Mouse (Mus musculus): ENCODE measurements around the gene Psmd3. TPM values are rescaled to one million over a fixed set of nuclear protein-coding genes. Genes with fewer than 3 reads are reported as not detected.
A peak's percentile ranks its signal among the peaks of the same experiment; 100 is the strongest.

Psmd3 gene
- polyA plus RNA-seq, 1 experiment from 2014 or later, result 258 TPM

DNA sequence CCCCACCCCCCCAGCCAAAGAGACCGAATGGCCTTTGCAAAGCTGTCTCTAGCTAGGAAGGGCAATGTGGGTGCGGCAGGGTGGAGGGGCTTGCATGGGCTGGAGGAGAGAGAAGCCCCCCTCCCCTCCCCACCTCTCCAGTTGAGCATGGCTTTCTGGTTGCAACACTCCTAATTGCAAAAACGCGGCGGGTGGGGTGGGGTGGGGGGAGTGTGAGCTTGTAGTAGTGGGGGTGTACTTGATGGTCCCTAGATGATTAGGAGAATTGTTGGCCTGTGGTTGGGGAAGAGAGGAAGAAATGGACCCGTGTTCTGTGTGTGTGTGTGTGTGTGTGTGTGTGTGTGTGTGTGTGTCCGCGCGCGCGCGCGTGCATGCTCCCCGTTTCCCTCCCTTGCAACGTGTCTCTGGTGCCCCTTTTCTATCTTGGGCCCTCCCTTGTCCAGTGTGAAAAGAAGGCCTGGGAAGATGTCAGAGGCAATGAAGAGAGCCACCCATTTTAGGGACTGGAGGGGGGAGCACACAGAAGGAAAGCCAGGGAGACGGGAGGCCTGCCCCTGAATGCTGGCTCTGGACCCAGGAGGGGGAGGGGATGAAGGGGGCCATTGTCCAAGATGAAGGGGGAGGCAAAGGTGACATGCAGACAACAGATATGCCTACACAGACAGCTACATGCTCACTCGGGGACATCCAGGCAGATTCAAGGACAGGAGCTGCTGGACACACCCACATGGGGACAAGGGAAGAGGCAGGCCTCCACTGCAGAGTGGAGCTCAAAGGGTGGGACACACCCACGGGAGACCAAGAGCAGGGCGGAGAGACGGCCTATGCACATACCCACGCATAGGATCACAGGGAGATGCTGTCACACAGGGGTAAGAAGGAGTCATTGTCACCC is 60.3 kb downstream of the Psmd3 start:
- H3K36me3 ChIP-seq, result no peaks in the 10 kb centered on the region
- 7% methylated on average over 21 of the region's 21 CpGs for WGBS
- peak; percentile 51 for DNase-seq (ENCODE audit: low spot score)
- peaks cover 7% of the 10 kb centered on the region; the same call in 1 of the 2 replicates for H3K27me3 ChIP-seq (ENCODE audit: low read depth, poor library complexity, severe bottlenecking)
- no peaks in the 10 kb centered on the region for H3K9me3 ChIP-seq (replicated peaks)
- peaks cover 95% of the 10 kb centered on the region for H3K4me1 ChIP-seq
- H3K27ac ChIP-seq (replicated peaks), result peak overlapping the region; percentile 98
- peak overlapping the region; percentile 83 for H3K4me3 ChIP-seq

DNA sequence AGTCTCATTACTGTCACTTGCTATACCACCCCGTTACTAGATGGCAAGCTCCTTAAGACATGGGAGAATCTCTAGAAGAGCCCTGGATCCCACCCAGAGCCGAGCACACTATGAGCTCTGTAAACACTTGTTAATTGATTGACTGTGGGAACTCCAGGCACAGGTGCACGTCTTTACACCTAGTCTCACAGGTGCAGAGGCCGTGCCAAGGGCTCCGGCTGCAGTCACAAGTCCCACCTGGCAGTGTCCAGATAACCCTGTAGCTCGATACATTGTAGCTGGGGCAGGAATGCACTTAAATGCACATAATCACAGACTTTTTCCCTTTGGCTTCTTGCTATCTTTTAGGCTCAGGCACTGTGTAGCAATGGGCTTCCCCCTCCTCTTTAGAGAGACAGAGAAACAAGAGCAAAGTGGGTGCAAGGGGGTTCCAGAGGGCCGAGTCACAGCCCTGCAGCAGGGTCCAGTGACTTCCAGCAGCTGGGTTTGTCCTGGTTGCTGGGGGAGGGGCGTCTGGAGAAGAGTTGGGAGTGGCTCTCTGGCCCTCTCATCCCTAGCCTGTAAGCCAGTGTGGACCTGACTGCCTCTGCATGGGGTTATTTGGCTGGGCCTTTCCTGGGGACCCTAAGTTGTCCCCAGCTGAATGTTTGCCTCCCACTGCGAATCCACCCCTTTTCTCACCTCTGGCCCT is 61.4 kb downstream of the Psmd3 start:
- peak; percentile 80 for DNase-seq (ENCODE audit: low spot score)
- 12% methylated on average over 9 of the region's 9 CpGs for WGBS
- Histone ChIP-seq H3K4me1 (peaks cover 97% of the 10 kb centered on the region), H3K27me3 (ENCODE audit: low read depth, poor library complexity, severe bottlenecking) (peaks cover 7% of the 10 kb centered on the region; the same call in 1 of the 2 replicates), H3K4me3 (peak overlapping the region; percentile 83), H3K36me3 (no peaks in the 10 kb centered on the region), H3K27ac (replicated peaks) (peak overlapping the region; percentile 98), H3K9me3 (replicated peaks) (no peaks in the 10 kb centered on the region)

DNA sequence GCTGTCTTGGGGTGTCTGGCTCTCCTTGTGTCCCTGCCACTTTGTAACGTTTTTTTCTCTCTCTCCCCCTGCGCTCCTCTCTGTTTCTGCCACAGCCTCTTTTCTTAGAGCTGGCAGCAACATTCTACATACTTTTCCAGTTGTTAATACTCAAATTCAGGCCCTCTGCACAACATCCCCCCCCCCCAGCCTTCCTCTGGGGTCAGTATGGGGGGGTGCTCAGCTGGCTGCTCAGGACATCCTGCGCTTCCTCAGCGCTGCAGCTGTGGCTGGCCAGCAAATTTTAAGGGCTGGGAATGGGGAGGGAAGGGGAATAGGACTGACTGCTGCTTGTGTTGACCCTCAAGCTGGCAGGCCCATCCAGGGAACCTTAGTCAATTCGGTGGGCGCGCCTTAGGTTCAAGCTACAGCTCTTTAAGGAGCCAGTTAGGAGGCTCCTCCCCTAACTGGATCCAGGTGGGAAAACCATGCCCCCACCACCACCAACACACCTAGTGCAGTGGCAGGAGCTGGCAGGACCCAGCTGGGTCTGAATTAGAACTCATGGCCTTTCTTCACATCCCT is 62.2 kb downstream of the Psmd3 start:
- peak overlapping the region; percentile 83 for H3K4me3 ChIP-seq
- peak overlapping the region; percentile 98 for H3K27ac ChIP-seq (replicated peaks)
- 36% methylated on average over 7 of the region's 7 CpGs for WGBS
- H3K4me1 ChIP-seq, result peaks cover 98% of the 10 kb centered on the region
- H3K27me3 ChIP-seq (ENCODE audit: low read depth, poor library complexity, severe bottlenecking), result peaks cover 7% of the 10 kb centered on the region; the same call in 1 of the 2 replicates
- DNase-seq (ENCODE audit: low spot score), result no peak
- H3K36me3 ChIP-seq, result no peaks in the 10 kb centered on the region
- no peaks in the 10 kb centered on the region for H3K9me3 ChIP-seq (replicated peaks)

Other genes with a start within 250 kb of the Psmd3 start
- gene Mien1, start 243.6 kb upstream of the Psmd3 start, polyA plus RNA-seq (2016; fragmentation: Nextera tagmentation; extraction: Ambion mirVana), result 112 and 124 TPM in 2 replicates
- 1.5 and 2.3 TPM in 2 replicates for gene Grb7, start 236.2 kb upstream of the Psmd3 start, polyA plus RNA-seq (2016; fragmentation: Nextera tagmentation; extraction: Ambion mirVana)
- 0.02 and 0.06 TPM in 2 replicates for gene Ikzf3, start 136.5 kb upstream of the Psmd3 start, polyA plus RNA-seq (2016; fragmentation: Nextera tagmentation; extraction: Ambion mirVana)
- 0.11 and 0.32 TPM in 2 replicates for gene Zpbp2, start 131.5 kb upstream of the Psmd3 start, polyA plus RNA-seq (2016; fragmentation: Nextera tagmentation; extraction: Ambion mirVana)
- 65.8 and 81.0 TPM in 2 replicates for gene Ormdl3, start 95.2 kb upstream of the Psmd3 start, polyA plus RNA-seq (2016; fragmentation: Nextera tagmentation; extraction: Ambion mirVana)
- not detected in 2 replicates for gene Lrrc3c, start 84.3 kb upstream of the Psmd3 start, polyA plus RNA-seq (2016; fragmentation: Nextera tagmentation; extraction: Ambion mirVana)
- gene Gm12355, start 56.9 kb upstream of the Psmd3 start, polyA plus RNA-seq (2016; fragmentation: Nextera tagmentation; extraction: Ambion mirVana), result 1.4 and 2.1 TPM in 2 replicates
- gene Gsdma3, start 56.2 kb upstream of the Psmd3 start, polyA plus RNA-seq (2016; fragmentation: Nextera tagmentation; extraction: Ambion mirVana), result not detected in 2 replicates
- not detected in 2 replicates for gene Gsdma2, start 35.8 kb upstream of the Psmd3 start, polyA plus RNA-seq (2016; fragmentation: Nextera tagmentation; extraction: Ambion mirVana)
- not detected in 2 replicates for gene Gsdma, start 18.2 kb upstream of the Psmd3 start, polyA plus RNA-seq (2016; fragmentation: Nextera tagmentation; extraction: Ambion mirVana)
- not detected in 2 replicates for gene Csf3, start 18.7 kb downstream of the Psmd3 start, polyA plus RNA-seq (2016; fragmentation: Nextera tagmentation; extraction: Ambion mirVana)
- gene Med24, start 46.9 kb downstream of the Psmd3 start, polyA plus RNA-seq (2016; fragmentation: Nextera tagmentation; extraction: Ambion mirVana), result 74.1 and 82.2 TPM in 2 replicates
- 9.5 and 15.6 TPM in 2 replicates for gene Thra, start 58.1 kb downstream of the Psmd3 start, polyA plus RNA-seq (2016; fragmentation: Nextera tagmentation; extraction: Ambion mirVana)
- gene Nr1d1, start 92.8 kb downstream of the Psmd3 start, polyA plus RNA-seq (2016; fragmentation: Nextera tagmentation; extraction: Ambion mirVana), result 1.4 TPM in 2 replicates
- 22.9 and 24.3 TPM in 2 replicates for gene Msl1, start 113.0 kb downstream of the Psmd3 start, polyA plus RNA-seq (2016; fragmentation: Nextera tagmentation; extraction: Ambion mirVana)
- gene Casc3, start 122.4 kb downstream of the Psmd3 start, polyA plus RNA-seq (2016; fragmentation: Nextera tagmentation; extraction: Ambion mirVana), result 49.0 and 55.7 TPM in 2 replicates
- gene Rapgefl1, start 154.2 kb downstream of the Psmd3 start, polyA plus RNA-seq (2016; fragmentation: Nextera tagmentation; extraction: Ambion mirVana), result 1.3 TPM in 2 replicates
- 3.7 and 3.9 TPM in 2 replicates for gene Wipf2, start 181.1 kb downstream of the Psmd3 start, polyA plus RNA-seq (2016; fragmentation: Nextera tagmentation; extraction: Ambion mirVana)
- gene Cdc6, start 225.2 kb downstream of the Psmd3 start, polyA plus RNA-seq (2016; fragmentation: Nextera tagmentation; extraction: Ambion mirVana), result 53.3 and 67.8 TPM in 2 replicates
- 15.5 and 16.1 TPM in 2 replicates for gene Rara, start 245.3 kb downstream of the Psmd3 start, polyA plus RNA-seq (2016; fragmentation: Nextera tagmentation; extraction: Ambion mirVana)